Mouse (Mus musculus) urinary bladder, adult 18-20 months (tissue): ENCODE data around the gene Cgnl1.

ENCODE experiments used
- DNase-seq, 2 experiments: peaks; one replicate each; pipeline ENCODE4 v3.0.0; 2022; ENCODE audit warnings: low spot score in 2 of 2, mixed read lengths in 2 of 2

Gene Cgnl1

GRCm38 (mm10) chr9:71766902-71767301 is 4.5 kb downstream of the Cgnl1 start:
- no peak for DNase-seq

DNA sequence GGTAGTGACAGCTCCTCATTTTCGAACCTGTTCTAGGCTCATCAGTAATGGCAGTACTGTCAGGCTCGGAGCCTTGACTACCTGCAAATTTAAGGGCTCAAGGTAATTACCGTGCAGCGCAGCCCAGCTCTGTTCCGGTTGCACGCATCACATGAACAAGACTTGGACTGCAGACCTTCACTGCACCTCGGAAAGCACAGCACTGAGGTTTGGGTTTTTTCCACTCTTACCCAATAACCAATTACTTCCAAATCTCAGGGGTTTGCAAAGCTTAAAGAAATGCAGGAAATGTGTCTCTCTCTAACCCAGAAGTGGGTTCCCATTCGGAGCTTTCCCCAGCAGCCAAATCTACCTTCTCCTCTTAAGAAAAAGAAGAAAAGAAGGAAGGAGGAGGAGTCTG is 5.1 kb downstream of the Cgnl1 start:
- no peak for DNase-seq

DNA sequence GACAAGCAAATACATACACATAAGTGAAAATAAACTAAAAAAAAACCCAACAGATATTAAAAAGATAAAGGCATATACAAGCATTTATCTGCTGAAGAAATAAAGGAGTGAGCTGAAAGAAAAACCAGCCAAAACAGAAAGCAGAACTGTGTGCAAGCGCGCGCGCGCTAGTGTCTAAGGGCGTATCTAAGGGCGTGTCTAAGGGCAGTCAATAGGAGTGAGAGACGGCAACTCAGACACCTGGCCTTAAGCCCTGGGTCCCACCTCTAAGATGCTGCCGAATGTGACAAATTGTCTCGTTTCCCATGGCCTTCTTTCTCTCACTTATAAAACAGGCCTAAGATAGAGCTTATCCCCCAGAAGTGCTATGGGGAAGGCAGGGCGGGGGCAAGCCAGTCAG is 6.9 kb downstream of the Cgnl1 start:
- DNase-seq: no peak

DNA sequence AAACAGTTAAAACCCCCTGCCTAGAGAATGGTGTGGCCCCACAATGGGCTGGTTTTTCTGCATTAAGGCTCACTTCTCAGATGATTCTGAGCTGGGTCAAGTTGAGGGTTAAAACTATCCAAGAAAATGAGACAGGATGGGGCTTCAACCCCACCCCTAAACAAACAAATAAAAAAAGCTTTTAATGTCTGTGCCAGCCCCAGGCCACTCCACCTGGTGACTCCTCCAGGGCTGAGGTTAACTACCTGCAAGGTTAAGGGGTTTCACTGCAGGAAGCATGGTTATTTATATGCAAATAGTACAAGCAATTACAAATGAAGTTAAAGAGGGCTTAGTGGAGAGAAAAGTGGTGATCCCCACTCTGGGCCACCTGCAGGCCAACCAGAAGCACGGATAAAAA is 8.1 kb downstream of the Cgnl1 start:
- no peak for DNase-seq

GRCm38 (mm10) chr9:71761663-71762062 is 9.7 kb downstream of the Cgnl1 start:
- no peak for DNase-seq

DNA sequence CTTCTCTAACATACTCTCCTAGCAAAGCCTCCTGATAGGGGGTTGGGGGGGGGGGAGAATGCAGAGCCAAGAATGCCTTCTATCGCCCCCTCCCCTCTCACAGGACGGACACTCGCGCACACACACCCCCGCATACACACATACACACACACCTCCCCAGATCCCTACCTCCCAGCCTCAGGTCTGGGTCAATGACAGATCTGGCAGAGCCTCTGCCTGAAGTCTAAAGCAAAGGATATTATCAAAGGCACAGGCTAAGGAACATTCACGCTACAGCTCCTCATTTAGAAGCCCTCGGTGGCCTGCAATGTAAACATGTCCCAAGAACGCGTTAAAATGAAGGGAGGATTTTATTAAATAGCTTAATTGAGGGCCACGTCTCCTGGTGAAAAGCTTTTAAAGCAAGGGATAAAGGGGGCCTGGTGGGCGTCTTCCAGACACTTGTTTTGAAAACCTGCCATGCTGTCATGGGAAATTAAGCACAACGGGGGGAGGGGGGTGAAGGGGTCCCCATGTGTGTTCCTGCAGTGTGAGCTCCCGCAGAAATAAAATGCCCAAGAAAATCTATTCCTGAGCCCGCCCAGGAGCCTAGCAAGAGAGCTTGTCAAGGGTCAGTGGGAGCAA is 10.8 kb downstream of the Cgnl1 start:
- DNase-seq: no peak

GRCm38 (mm10) chr9:71759893-71760292 is 11.5 kb downstream of the Cgnl1 start:
- no peak for DNase-seq

DNA sequence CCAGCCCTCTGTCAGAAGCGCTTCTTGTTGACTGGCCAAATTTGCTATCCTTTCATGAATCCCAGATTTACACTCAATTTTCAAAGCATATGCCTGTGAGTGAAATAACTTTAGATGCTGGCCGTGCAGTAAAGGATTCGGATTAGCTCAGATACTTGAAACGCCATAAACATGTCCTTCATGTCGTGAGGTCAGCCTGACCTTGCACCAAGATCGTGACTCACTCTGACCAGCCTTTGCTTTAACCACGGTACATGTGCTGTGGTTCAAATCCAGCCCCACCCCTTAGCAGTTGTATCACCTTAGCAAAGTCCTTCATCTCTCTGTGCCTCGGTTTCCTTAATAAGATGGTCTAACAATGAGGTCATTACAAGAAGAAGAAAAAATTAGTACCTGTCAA is 14.0 kb downstream of the Cgnl1 start:
- DNase-seq: no peak

GRCm38 (mm10) chr9:71756916-71757315 is 14.5 kb downstream of the Cgnl1 start:
- DNase-seq: no peak

DNA sequence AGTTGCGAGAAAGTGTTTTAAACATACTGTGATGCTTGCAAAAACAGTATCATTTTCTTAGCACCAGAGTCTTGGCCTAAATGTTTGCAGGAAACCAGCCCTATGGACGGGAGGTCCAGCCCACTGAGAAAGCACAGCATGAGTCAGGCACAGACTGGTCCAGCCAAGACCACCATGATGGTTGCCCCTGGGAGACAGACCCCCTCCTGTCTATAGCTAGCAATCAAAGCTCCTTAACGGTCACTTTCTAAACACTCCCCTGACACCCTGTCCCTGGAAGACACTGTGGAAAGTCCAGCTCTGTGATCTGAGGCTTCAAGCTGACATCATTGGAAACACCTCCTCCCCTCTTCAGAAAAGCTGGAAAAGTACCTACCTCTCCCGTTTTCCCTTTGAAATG is 17.4 kb downstream of the Cgnl1 start:
- DNase-seq: no peak

GRCm38 (mm10) chr9:71753529-71753928 is 17.9 kb downstream of the Cgnl1 start:
- no peak for DNase-seq

GRCm38 (mm10) chr9:71753117-71753516 is 18.3 kb downstream of the Cgnl1 start:
- no peak for DNase-seq

GRCm38 (mm10) chr9:71750015-71750672 is 21.3 kb downstream of the Cgnl1 start:
- no peak for DNase-seq

GRCm38 (mm10) chr9:71746405-71746804 is 25.0 kb downstream of the Cgnl1 start:
- DNase-seq: peak in 1 of 2 experiments; percentile 62

DNA sequence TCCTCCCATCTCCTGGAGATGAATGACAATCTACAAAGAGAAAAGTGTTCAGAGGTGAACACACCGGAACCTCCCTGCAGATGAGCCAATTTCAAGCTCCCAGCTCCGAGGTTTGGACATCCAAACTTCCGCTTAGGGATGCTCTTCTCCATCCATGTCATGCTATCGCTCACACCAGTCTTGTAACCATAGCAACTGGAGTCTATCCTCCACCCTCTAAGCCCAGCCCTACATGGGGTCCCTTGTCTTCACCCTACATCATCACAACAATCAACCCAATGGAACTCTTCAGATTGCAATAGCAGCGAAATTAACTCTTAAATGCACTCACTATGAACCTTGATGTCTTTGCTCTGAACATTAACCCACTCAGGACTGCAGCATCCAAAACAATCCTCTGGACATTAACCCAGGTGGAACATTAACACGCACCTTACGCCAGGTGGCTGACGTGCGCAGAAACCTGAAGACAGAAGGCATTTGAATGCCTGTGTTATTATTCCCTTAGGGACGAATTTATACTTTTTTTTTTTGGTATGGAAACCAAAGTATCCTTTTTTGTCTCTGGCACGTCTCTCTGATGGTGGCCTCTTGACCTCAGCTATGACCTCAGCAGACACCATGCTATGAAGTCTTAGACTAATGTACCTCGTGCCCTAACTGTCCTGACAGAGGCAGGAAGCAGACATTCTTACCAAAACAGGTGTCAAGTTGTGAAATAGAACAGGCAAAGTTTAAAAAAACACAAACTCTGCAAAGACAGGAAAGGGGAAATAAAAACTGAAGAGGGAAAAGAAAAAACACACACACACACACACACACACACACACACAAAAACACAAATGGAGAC is 33.1 kb downstream of the Cgnl1 start:
- no peak for DNase-seq

GRCm38 (mm10) chr9:71737257-71738023 is 34.0 kb downstream of the Cgnl1 start:
- DNase-seq: no peak

- no peak for DNase-seq
These were observed 35.5 kb downstream of the Cgnl1 start for GRCm38 (mm10) chr9:71735886-71736285.

DNA sequence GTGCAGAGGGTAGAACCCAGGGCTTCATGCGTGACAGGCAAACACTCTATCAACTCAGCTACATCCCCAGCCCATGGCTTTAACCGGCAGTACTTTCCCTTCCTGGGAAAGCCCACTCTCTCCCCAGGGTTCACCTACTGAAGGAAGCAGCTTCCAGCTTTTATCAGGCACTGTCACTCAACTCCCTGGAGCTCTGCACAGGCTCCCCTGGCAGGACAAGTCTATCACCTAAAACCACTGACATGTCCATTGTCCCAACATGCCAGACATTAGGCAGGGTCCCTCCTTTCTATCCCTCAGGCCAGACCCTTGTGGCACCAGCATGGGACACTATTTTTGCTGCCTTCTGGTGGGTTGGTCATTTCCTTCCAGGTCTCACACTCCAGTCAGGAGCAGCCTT is 37.8 kb downstream of the Cgnl1 start:
- DNase-seq: no peak

GRCm38 (mm10) chr9:71728822-71729311 is 42.5 kb downstream of the Cgnl1 start:
- no peak for DNase-seq

DNA sequence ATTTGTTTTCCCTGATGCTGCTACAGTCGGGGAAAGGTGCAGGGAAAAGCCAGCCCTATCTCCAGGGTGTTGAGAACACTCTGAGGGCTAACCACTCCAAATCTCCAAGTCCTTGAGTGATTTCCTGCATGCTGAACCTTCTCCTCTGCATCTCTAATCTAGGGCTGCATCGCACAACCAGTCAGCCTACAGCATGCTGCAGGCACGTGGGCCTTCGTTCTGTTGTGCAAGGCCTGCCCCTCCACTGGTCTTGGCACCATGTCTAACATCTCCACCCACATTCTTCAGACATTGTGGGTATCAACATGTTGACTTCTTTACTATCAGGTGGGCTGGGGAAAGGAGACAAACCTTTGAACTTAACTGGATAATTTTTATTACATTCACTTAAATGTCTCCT is 44.2 kb downstream of the Cgnl1 start:
- DNase-seq: no peak

- peak in 1 of 2 experiments; percentile 22 for DNase-seq
These were observed 45.3 kb downstream of the Cgnl1 start for GRCm38 (mm10) chr9:71726121-71726520.

GRCm38 (mm10) chr9:71722366-71722765 is 49.0 kb downstream of the Cgnl1 start:
- no peak for DNase-seq
